Mouse (Mus musculus) Patski (cell line): ENCODE data around the gene Meis3. TPM values are rescaled to one million over a fixed set of nuclear protein-coding genes. Genes with fewer than 3 reads are reported as not detected.

Experiments used
- ATAC-seq: fragments of 100-300 bp; one replicate; pipeline ENCODE4 v1.8.0; 2021
- CTCF ChIA-PET: fragments of 350-600 bp; sonication (Branson Sonifier 250); formaldehyde crosslinking; loops from one replicate; lab custom pipeline; 2022; ENCODE audit warnings: inconsistent platforms; lab: Charles Lee
- POLR2A ChIA-PET: fragments of 350-600 bp; sonication (Branson Sonifier 250); formaldehyde crosslinking; loops from one replicate; lab custom pipeline; 2022; ENCODE audit warnings: antibody characterized with exemption, inconsistent platforms; lab: Charles Lee
- DNase-seq: peaks from one replicate; pipeline ENCODE4 v3.0.0-alpha.2; 2011; ENCODE audit warnings: low read depth, low spot score
- H3K27me3 ChIP-seq: fragments of 371-371 bp; one replicate; pipeline ENCODE4 v1.5.1; 2021
- CTCF ChIP-seq: fragments of 100-300 bp; IDR thresholded peaks from one replicate; pipeline ENCODE4 v1.5.1; 2021
- in situ Hi-C: fragments of 300-500 bp; cut with MboI; formaldehyde crosslinking; loops from 3 replicates; pipeline ENCODE4 v1.11.1; 2018; ENCODE audit warnings: low pct_unique_long_range_greater_than_20kb, mixed read lengths
- polyA plus RNA-seq: library from polyadenylated mRNA; unstranded; gene quantifications from one replicate; pipeline ENCODE4 v1.2.3, GENCODE M21; 2021

Meis3 gene
- polyA plus RNA-seq, 1 experiment from 2014 or later: 26.9 TPM

DNA sequence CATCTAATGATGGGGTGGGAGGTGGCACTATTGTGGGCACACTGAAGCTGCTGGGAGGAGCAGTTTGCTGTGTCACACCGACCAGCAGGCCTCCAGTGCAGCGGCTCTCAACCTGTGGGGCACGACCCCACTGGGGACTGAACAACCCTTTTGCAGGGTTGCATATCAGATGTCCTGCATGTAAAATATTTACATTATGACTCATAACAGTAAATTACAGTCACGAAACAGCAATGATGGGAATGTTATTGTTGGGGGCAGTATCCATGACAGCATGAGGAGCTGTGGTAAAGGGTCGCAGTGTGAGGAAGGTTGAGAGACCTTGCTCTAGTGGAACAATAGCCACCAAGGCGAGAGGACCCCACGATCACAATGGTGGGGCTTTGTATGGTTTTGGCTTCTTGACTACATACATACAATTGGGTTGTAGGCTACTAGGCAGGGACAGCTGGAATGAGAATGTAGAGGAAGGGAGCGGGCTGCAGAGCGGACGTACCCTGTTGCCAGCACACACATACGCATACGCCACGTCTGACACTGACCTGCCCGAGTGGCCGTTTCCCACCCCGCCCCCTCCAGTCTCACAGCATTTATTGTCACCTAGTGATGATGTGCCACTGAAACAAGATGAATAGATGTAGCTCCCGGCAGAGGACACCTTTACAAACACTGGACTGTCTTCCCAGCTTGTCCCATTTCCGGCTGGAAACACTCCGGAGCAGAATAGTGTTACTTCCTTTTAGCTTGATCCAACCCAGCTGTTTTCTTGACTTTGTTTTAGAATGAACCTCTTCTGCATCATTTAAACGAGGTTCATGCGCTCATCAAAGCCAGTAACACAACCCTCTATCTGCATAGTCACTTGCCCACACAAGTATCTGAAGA, 34.1 kb downstream of the Meis3 start:
- no peak for TF ChIP-seq CTCF
- ChIA-PET CTCF (interaction anchor here (1.0 kb wide), 1 partner anchor 13 kb away, joined by 3 read pairs; the partner anchor contains the start of gene Dhx34), POLR2A (no interaction called here)
- ATAC-seq (no peak), DNase-seq (no peak)
- H3K27me3 ChIP-seq: no peaks in the 10 kb centered on the region
- in situ Hi-C loops: no loop called here

DNA sequence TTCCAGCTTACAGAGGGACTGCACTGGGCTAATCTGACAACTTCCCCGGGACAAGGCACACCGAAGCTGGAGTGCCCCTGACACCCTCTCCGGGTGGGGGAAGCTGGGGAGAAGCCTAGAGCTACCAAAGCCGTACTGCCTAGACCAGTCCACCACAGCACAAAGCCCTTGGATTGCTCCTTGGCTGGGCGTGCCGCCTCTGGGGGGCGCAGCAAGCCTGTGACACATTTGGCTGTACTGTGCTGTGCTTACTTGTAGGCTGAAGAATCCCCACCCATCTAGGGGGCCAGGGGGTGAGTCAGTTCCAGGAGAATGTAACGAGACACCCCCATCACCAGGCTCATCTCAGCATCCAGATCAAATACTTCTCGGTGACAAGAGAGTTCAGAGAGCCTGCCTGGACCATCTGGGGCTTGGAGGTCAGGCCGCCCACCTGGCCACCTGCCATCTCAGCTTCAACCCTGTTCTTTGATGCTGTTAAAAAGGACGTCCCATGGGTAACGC, 36.0 kb downstream of the Meis3 start:
- no peaks in the 10 kb centered on the region for H3K27me3 ChIP-seq
- TF ChIP-seq CTCF: no peak
- ATAC-seq (no peak), DNase-seq (no peak)
- CTCF ChIA-PET: interaction anchor here (1.9 kb wide), 1 partner anchor 52 kb away, joined by 10 read pairs; no protein-coding TSS in a partner anchor
- POLR2A ChIA-PET: no interaction called here
- in situ Hi-C loops: no loop called here

DNA sequence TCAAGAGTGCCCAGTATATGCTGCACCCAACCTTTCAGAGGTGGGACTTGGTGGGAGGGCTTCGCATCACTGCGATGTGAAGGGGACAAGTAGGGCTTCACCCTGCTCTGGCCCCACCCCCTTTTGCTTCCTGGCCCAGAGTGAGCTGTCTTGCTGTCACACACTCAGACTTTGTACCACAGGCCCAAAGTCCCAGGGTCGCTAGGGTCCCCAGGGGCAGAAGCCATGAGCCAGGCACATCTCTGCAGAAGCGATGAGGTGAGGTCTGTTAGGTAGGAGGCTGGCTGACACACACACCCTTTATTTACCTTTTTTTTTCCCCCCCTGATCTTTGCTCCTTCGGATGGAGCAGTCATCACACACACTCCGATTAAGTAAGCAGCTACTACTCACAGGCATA, 38.3 kb downstream of the Meis3 start:
- POLR2A ChIA-PET: no interaction called here
- no peak for ATAC-seq
- TF ChIP-seq CTCF: no peak
- no peaks in the 10 kb centered on the region for H3K27me3 ChIP-seq
- DNase-seq: no peak
- CTCF ChIA-PET: interaction anchor here (1.0 to 1.2 kb wide), 2 partner anchors 10 to 50 kb away, joined by 3 to 5 read pairs; no protein-coding TSS in a partner anchor
- in situ Hi-C loops: no loop called here

DNA sequence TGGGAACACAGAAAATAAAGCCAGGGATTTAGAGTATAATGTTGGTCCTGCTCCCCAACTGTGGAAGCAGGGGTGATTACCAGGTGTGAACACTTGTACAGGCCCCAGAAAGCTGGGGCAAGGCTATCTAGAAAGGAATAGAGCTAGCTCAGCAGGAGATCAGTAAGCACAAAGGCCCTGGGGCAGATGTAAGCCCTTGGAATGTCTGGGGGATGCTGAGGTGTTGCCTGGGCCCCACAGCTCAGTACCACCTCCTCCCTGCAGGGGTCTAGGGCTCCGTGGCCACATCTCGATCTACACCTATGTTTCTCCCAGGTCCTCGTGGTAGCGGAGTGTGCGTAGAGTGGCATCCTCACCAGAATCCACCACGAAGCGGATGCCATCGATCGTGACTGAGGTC, 39.1 kb downstream of the Meis3 start:
- ChIA-PET CTCF (interaction anchor here (0.8 to 1.2 kb wide), 3 partner anchors 9 to 49 kb away, joined by 3 to 5 read pairs (median 3); no protein-coding TSS in a partner anchor), POLR2A (no interaction called here)
- DNase-seq (no peak), ATAC-seq (no peak)
- in situ Hi-C loops: no loop called here
- H3K27me3 ChIP-seq: no peaks in the 10 kb centered on the region
- TF ChIP-seq CTCF: no peak

DNA sequence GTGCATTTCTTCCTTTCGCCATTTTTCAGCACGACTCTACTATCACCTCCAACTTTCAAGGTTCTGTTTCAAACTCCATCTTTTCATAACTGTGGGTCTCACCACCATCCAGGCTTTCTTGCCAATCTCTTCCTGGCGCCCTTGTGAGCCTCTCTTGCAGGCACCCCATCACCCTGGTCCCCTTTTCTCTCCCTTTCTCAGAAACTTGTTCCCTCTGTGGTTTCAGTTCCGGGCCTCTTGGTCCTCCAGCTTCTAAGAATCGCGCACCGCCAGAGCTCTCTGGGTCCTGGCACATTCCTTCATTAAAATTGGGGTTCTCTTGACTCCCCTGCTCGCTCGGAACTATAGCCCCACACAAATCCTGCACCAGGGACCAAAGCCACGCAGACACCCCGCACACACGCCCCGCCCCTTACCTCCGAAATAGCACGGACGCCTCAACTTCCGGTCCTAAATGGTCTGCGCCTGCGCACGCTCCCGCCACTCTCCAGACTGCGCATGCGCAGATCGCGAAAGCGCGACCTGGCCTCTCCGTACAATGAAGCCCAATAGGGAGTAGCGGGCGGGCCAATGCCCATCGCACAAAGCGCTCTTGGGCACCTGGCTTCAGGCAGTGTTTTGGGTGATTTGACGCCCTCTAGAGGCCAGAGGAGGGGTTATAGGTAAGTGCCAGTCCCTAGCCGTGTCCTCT, 46.8 kb downstream of the Meis3 start, which contains the start of gene Dhx34:
Gene Dhx34, minus strand, starts transcription at position 456 of the 691 bp plus-strand sequence.
- POLR2A ChIA-PET: interaction anchor here (1.3 kb wide), 2 partner anchors 15 to 99 kb away, joined by 3 read pairs; no protein-coding TSS in a partner anchor
- ATAC-seq (peak; percentile 93), DNase-seq (peak; percentile 86)

DNA sequence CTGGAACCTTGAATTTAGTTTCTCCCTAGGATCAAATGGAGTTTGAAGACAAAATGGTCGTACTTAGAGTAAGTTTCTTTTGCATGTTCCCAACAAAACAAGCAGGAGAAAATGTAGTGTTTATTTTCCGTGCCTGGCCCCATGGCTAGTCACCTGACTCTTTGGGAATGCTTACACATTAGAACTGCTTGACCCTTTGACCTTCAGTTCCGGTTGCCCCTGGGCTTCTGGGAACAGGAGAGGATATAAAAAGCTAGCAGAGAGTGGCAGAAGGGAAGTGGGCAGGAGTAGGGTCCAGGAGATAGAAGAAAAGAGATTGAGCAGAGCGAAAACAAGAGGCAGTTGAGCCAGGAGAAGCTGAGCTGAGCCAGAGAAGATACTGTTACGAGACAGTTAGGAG, 55.0 kb downstream of the Meis3 start:
- TF ChIP-seq CTCF: no peak
- no peaks in the 10 kb centered on the region for H3K27me3 ChIP-seq
- in situ Hi-C loops: no loop called here
- CTCF ChIA-PET: interaction anchor here (2.1 kb wide), 1 partner anchor 33 kb away, joined by 9 read pairs; no protein-coding TSS in a partner anchor
- POLR2A ChIA-PET: interaction anchor here (0.6 kb wide), 1 partner anchor 34 kb away, joined by 6 read pairs; no protein-coding TSS in a partner anchor
- ATAC-seq (no peak), DNase-seq (no peak)

More for the DNA sequence above, 46.8 kb downstream of the Meis3 start, which contains the start of gene Dhx34:
- H3K27me3 ChIP-seq: no peaks in the 10 kb centered on the region
- TF ChIP-seq CTCF: no peak
- in situ Hi-C loops: no loop called here
- CTCF ChIA-PET: interaction anchor here (0.7 to 1.7 kb wide), 4 partner anchors 9 to 57 kb away, joined by 3 to 4 read pairs (median 3); no protein-coding TSS in a partner anchor

Other genes with a start within 250 kb of the Meis3 start
- gene Nop53, start 229.0 kb upstream of the Meis3 start, polyA plus RNA-seq: 160 TPM
- gene Ehd2, start 207.5 kb upstream of the Meis3 start, polyA plus RNA-seq: 63.0 TPM
- 10.8 TPM for gene Bicra, start 127.2 kb upstream of the Meis3 start, polyA plus RNA-seq
- gene Zfp541, start 113.3 kb upstream of the Meis3 start, polyA plus RNA-seq: 0.01 TPM
- gene Napa, start 76.6 kb upstream of the Meis3 start, polyA plus RNA-seq: 178 TPM
- gene Kptn, start 55.2 kb upstream of the Meis3 start, polyA plus RNA-seq: 25.8 TPM
- 1.8 TPM for gene Slc8a2, start 45.3 kb upstream of the Meis3 start, polyA plus RNA-seq
- gene Dhx34, start 46.9 kb downstream of the Meis3 start, polyA plus RNA-seq: 15.1 TPM
- gene C5ar2, start 69.1 kb downstream of the Meis3 start, polyA plus RNA-seq: not detected
- not detected for gene C5ar1, start 84.5 kb downstream of the Meis3 start, polyA plus RNA-seq
- gene Inafm1, start 98.5 kb downstream of the Meis3 start, polyA plus RNA-seq: 13.0 TPM
- gene Ccdc9, start 111.7 kb downstream of the Meis3 start, polyA plus RNA-seq: 78.2 TPM
- gene Bbc3, start 133.3 kb downstream of the Meis3 start, polyA plus RNA-seq: 12.6 TPM
- gene Sae1, start 212.7 kb downstream of the Meis3 start, polyA plus RNA-seq: 244 TPM
- 41.9 TPM for gene Zc3h4, start 225.8 kb downstream of the Meis3 start, polyA plus RNA-seq